Mouse (Mus musculus) cerebellum, adult 2 months (tissue): Measurements from ENCODE around the gene Bri3.

ENCODE experiments used
- CTCF ChIP-seq: fragments of 200-500 bp; IDR thresholded peaks from 2 replicates; pipeline ENCODE4 v1.5.1; 2011; ENCODE audit warnings: low read depth, mild to moderate bottlenecking, control low read depth, low read length, moderate library complexity, borderline replicate concordance; ENCODE audit not compliant: insufficient read depth
- POLR2A ChIP-seq: fragments of 200-500 bp; IDR thresholded peaks from 2 replicates; pipeline ENCODE4 v1.6.1; 2011; ENCODE audit warnings: low read length, control low read depth, borderline replicate concordance; ENCODE audit not compliant: insufficient read depth

DNA sequence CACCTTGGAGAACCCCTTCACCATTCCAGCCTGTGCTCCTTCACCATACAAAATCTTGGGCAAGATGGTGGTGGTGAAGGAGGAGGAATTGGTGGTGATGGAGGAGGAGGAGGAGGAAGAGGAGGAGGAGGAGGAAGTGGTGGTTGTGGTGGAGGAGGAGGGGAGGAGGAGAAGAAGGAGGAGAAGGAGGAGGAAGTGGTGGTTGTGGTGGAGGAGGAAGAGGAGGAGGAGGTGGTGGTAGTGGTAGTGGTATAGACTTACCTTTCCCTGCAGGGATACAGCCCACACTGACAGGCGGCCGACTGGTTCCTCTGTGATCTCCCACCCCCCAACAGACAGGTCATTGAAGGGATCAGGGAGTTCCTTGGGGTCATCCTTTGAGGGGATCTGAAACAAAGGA lies 28.2 kb upstream of the Bri3 start:
- TF ChIP-seq CTCF: no peak
- no peak for TF ChIP-seq POLR2A
